Mouse (Mus musculus): ENCODE results near the gene Omp. TPM values are rescaled to one million over a fixed set of nuclear protein-coding genes. Genes with fewer than 3 reads are reported as not detected.

Omp gene
- total and polyA plus RNA-seq, 3 experiments, result 0.06 to 0.14 TPM; not detected in 1

DNA sequence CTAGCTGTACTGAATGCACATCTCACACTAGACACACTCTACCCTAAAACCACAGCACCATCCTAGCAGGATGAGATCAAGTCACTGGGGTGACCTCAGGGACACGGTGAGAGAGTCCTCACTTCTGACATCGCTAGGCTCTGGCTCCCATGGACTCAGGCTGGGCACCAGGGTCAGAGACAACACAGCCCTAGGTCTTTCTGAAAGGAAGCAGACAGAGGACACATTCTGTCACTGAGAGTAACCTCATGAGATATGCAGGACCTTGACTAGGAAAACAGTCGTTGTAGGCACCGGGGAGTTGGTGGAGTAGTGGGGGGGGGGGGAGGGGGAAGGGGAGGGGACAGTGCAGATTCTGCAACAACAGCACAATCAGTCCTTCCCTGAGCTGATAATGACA is 28.1 kb upstream of the Omp start:
- no peaks in the 10 kb centered on the region for H3K36me3 ChIP-seq (ENCODE audit: control insufficient read depth, insufficient read depth, low read length)
- H3K79me2 ChIP-seq (replicated peaks; ENCODE audit: control insufficient read depth, insufficient read depth, low read length), result no peaks in the 10 kb centered on the region
- no peak for TF ChIP-seq EP300 (IDR thresholded peaks at IDR 0.05; ENCODE audit: insufficient read depth, low read depth, low read length)
- TF ChIP-seq CTCF (IDR thresholded peaks at IDR 0.05), result no peak
- no peak for TF ChIP-seq POLR2A (IDR thresholded peaks at IDR 0.05; ENCODE audit: insufficient read depth, low read depth, low read length)
- H3K27me3 ChIP-seq (ENCODE audit: control insufficient read depth, insufficient read depth, low read length), result no peaks in the 10 kb centered on the region
- peaks cover 6% of the 10 kb centered on the region; the same call in 1 of the 2 replicates for H3K4me1 ChIP-seq (ENCODE audit: control insufficient read depth, insufficient read depth, low read length)
- H3K27ac ChIP-seq, result no peak overlapping the region
- no peak overlapping the region for H3K9ac ChIP-seq (ENCODE audit: low read depth, low read length)
- H3K4me3 ChIP-seq, result no peak overlapping the region
- intact Hi-C loops (cut with DNase I), result no loop called here
- 45% methylated on average over 4 of the region's 4 CpGs for WGBS
- DNase-seq, result no peak

- peaks cover 5% of the 10 kb centered on the region; the same call in 1 of the 2 replicates for H3K4me1 ChIP-seq (ENCODE audit: control insufficient read depth, insufficient read depth, low read length)
- H3K27me3 ChIP-seq (ENCODE audit: control insufficient read depth, insufficient read depth, low read length), result no peaks in the 10 kb centered on the region
- H3K79me2 ChIP-seq (replicated peaks; ENCODE audit: control insufficient read depth, insufficient read depth, low read length), result no peaks in the 10 kb centered on the region
- no peak overlapping the region for H3K27ac ChIP-seq
- no peak for DNase-seq
- no peak overlapping the region for H3K9ac ChIP-seq (ENCODE audit: low read depth, low read length)
- TF ChIP-seq CTCF (IDR thresholded peaks at IDR 0.05) (no peak), POLR2A (IDR thresholded peaks at IDR 0.05; ENCODE audit: insufficient read depth, low read depth, low read length) (no peak), EP300 (IDR thresholded peaks at IDR 0.05; ENCODE audit: insufficient read depth, low read depth, low read length) (no peak)
- intact Hi-C loops (cut with DNase I), result no loop called here
- no peak overlapping the region for H3K4me3 ChIP-seq
- H3K36me3 ChIP-seq (ENCODE audit: control insufficient read depth, insufficient read depth, low read length), result no peaks in the 10 kb centered on the region
- WGBS, result 79% methylated on average over 8 of the region's 8 CpGs
Measured at GRCm38 (mm10) chr7:98172661-98173060, 27.4 kb upstream of the Omp start.

DNA sequence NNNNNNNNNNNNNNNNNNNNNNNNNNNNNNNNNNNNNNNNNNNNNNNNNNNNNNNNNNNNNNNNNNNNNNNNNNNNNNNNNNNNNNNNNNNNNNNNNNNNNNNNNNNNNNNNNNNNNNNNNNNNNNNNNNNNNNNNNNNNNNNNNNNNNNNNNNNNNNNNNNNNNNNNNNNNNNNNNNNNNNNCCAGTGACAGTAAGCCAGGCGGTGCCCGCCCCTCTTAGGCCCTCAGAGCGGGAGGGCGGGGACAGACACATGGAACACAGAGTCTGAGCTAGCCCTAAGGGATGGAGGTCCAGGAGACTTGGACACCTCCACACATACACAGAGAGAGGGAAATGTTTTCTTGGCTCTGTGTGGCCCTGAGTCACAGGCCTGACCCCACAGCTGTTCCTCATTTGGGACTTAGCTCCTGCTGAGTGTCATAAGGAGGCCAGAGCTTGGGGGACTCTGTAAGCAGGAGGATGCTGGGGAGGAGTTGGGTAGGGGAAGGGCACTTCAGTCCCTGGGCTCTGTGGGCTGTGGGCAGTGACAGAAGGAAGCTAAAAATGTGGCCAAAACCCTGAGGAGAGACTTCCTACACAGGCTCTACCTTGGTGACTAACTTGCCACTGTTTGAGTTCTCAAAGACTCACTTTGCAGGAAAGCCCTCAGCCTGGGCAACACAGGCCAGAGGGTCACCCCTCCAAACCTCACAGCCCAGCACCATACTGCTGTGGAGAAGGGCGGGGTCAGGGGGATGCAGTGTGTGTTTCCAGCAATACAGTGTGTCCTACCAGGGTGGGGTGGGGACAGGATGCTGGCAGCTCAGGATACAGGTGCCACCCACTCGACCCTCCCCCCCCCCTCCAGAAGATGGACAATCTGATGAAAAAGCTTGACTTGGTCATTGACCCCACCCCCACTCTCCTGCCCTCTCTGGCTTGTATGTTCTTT is 26.1 kb upstream of the Omp start:
- H3K4me1 ChIP-seq (ENCODE audit: control insufficient read depth, insufficient read depth, low read length), result peaks cover 3% of the 10 kb centered on the region; the same call in 1 of the 2 replicates
- 58% methylated on average over 6 of the region's 6 CpGs for WGBS
- no peaks in the 10 kb centered on the region for H3K79me2 ChIP-seq (replicated peaks; ENCODE audit: control insufficient read depth, insufficient read depth, low read length)
- H3K27me3 ChIP-seq (ENCODE audit: control insufficient read depth, insufficient read depth, low read length), result no peaks in the 10 kb centered on the region
- H3K9ac ChIP-seq (ENCODE audit: low read depth, low read length), result no peak overlapping the region
- H3K4me3 ChIP-seq, result no peak overlapping the region
- DNase-seq, result peak; percentile 71 to 82
- TF ChIP-seq CTCF (IDR thresholded peaks at IDR 0.05) (no peak), EP300 (IDR thresholded peaks at IDR 0.05; ENCODE audit: insufficient read depth, low read depth, low read length) (0 out of 2 replicates have a peak, but pooled peaks have one; percentile 30), POLR2A (IDR thresholded peaks at IDR 0.05; ENCODE audit: insufficient read depth, low read depth, low read length) (no peak)
- H3K36me3 ChIP-seq (ENCODE audit: control insufficient read depth, insufficient read depth, low read length), result no peaks in the 10 kb centered on the region
- H3K27ac ChIP-seq, result peak overlapping the region; percentile 52
- intact Hi-C loops (cut with DNase I), result no loop called here

GRCm38 (mm10) chr7:98164999-98165528 is 19.8 kb upstream of the Omp start:
- no peak for TF ChIP-seq CTCF (IDR thresholded peaks at IDR 0.05)
- TF ChIP-seq EP300 (IDR thresholded peaks at IDR 0.05; ENCODE audit: insufficient read depth, low read depth, low read length), result no peak
- no peak for TF ChIP-seq POLR2A (IDR thresholded peaks at IDR 0.05; ENCODE audit: insufficient read depth, low read depth, low read length)
- intact Hi-C loops (cut with DNase I), result no loop called here
- no peaks in the 10 kb centered on the region for H3K36me3 ChIP-seq (ENCODE audit: control insufficient read depth, insufficient read depth, low read length)
- H3K4me3 ChIP-seq, result no peak overlapping the region
- H3K9ac ChIP-seq (ENCODE audit: low read depth, low read length), result no peak overlapping the region
- peak; percentile 45 to 54 for DNase-seq
- H3K79me2 ChIP-seq (replicated peaks; ENCODE audit: control insufficient read depth, insufficient read depth, low read length), result no peaks in the 10 kb centered on the region
- 46% methylated on average over 10 of the region's 10 CpGs for WGBS
- no peaks in the 10 kb centered on the region for H3K27me3 ChIP-seq (ENCODE audit: control insufficient read depth, insufficient read depth, low read length)
- H3K27ac ChIP-seq, result no peak overlapping the region; the same call in 1 of the 2 replicates
- H3K4me1 ChIP-seq (ENCODE audit: control insufficient read depth, insufficient read depth, low read length), result peaks cover 4% of the 10 kb centered on the region

- no peaks in the 10 kb centered on the region for H3K79me2 ChIP-seq (replicated peaks; ENCODE audit: control insufficient read depth, insufficient read depth, low read length)
- TF ChIP-seq CTCF (IDR thresholded peaks at IDR 0.05) (no peak), EP300 (IDR thresholded peaks at IDR 0.05; ENCODE audit: insufficient read depth, low read depth, low read length) (no peak), POLR2A (IDR thresholded peaks at IDR 0.05; ENCODE audit: insufficient read depth, low read depth, low read length) (no peak)
- no peaks in the 10 kb centered on the region for H3K36me3 ChIP-seq (ENCODE audit: control insufficient read depth, insufficient read depth, low read length)
- no peak overlapping the region for H3K9ac ChIP-seq (ENCODE audit: low read depth, low read length)
- 76% methylated on average over 9 of the region's 9 CpGs for WGBS
- H3K27ac ChIP-seq, result no peak overlapping the region; the same call in 1 of the 2 replicates
- no peak overlapping the region for H3K4me3 ChIP-seq
- no peak for DNase-seq
- H3K4me1 ChIP-seq (ENCODE audit: control insufficient read depth, insufficient read depth, low read length), result peaks cover 6% of the 10 kb centered on the region
- no peaks in the 10 kb centered on the region for H3K27me3 ChIP-seq (ENCODE audit: control insufficient read depth, insufficient read depth, low read length)
- intact Hi-C loops (cut with DNase I), result no loop called here
Measured at GRCm38 (mm10) chr7:98164382-98164998, 19.2 kb upstream of the Omp start.

Measured in heart, adult 2 months (tissue).